Comparison of ENCODE assay signal across 30 mouse cellular contexts in the genomic region with DNA sequence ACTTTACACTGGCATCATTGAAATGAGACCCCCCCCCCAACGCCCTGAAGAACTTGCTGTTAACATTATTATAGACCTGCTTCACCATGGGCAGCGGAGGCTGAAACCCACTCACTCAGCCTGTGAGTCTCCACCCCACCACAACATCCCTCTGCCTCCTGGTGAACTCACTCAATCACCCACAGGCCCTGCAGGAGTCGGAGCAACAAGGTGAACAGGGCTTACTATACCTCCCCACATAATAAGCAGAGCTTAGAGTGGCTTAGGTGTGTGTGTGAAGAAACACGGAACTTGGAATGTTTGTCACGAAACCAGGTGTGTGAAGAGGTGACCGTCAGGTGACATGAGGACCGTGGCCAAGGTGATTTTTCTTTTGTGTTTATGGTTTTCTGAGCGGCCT. TPM values are rescaled to one million over a fixed set of nuclear protein-coding genes. Genes with fewer than 3 reads are reported as not detected.
"Had no signal": no experiment of that assay in that cellular context is flagged by ENCODE, and none has a peak within 500 bp of the region (broad histone marks: within the 10 kb centered on the region; RNA-seq: fewer than 3 reads in every experiment).

No protein-coding gene starts in this region.

- H3K9me3 ChIP-seq: heart, embryonic 10.5 days; heart, embryonic 12.5 days; hindbrain, embryonic 13.5 days; hindbrain, embryonic 15.5 days; limb, embryonic 13.5 days; limb, embryonic 15.5 days; liver, embryonic 13.5 days; liver, embryonic 15.5 days had no signal

- H3K4me1 ChIP-seq: heart, embryonic 12.5 days; hindbrain, embryonic 13.5 days; hindbrain, embryonic 15.5 days; limb, embryonic 13.5 days; limb, embryonic 15.5 days; liver, embryonic 13.5 days; liver, embryonic 15.5 days had no signal

- ATAC-seq: hindbrain, postnatal 0 days; intestine, embryonic 16.5 days had no signal

- H3K27me3 ChIP-seq: heart, embryonic 12.5 days; hindbrain, embryonic 13.5 days; hindbrain, embryonic 15.5 days; limb, embryonic 15.5 days; liver, embryonic 13.5 days had no signal

- H3K4me3 ChIP-seq: gastrocnemius, adult 2 months; heart, embryonic 10.5 days; heart, embryonic 12.5 days; hindbrain, embryonic 13.5 days; hindbrain, embryonic 15.5 days; limb, embryonic 13.5 days; limb, embryonic 15.5 days; liver, embryonic 13.5 days; liver, embryonic 15.5 days had no signal

- DNase-seq: gastrocnemius, adult 2 months; gastrocnemius, postnatal 10 days; gastrocnemius, postnatal 25 days; heart, adult 18-20 months; heart, postnatal 10 days; kidney, adult 11 months; kidney, adult 2 months; kidney, adult 9 months; kidney, postnatal 14 days; kidney, postnatal 36 days; layer of hippocampus, adult 9-11 months; layer of hippocampus, postnatal 36 days; left cerebral cortex, postnatal 4 days; liver, embryonic 13.5 days had no signal

- H3K9ac ChIP-seq: heart, embryonic 12.5 days; hindbrain, embryonic 13.5 days; hindbrain, embryonic 15.5 days; limb, embryonic 13.5 days; limb, embryonic 15.5 days; liver, embryonic 13.5 days; liver, embryonic 15.5 days had no signal

- H3K27ac ChIP-seq: gastrocnemius, adult 2 months; heart, embryonic 10.5 days; hindbrain, embryonic 13.5 days; hindbrain, embryonic 15.5 days; hindbrain, postnatal 0 days; kidney, postnatal 0 days; limb, embryonic 13.5 days; limb, embryonic 15.5 days; liver, embryonic 13.5 days; liver, embryonic 15.5 days had no signal

- H3K36me3 ChIP-seq: heart, embryonic 10.5 days; heart, embryonic 12.5 days; hindbrain, embryonic 13.5 days; hindbrain, embryonic 15.5 days; limb, embryonic 13.5 days; limb, embryonic 15.5 days; liver, embryonic 13.5 days; liver, embryonic 15.5 days had no signal

- H3K4me2 ChIP-seq: heart, embryonic 12.5 days; hindbrain, embryonic 13.5 days; hindbrain, embryonic 15.5 days; limb, embryonic 13.5 days; limb, embryonic 15.5 days; liver, embryonic 13.5 days; liver, embryonic 15.5 days had no signal

RNA-seq across cellular contexts. Expression of a gene that starts 46.5 kb away (rescaled TPM):
- total RNA-seq: hindbrain, postnatal 0 days; layer of hippocampus, adult 18-20 months; layer of hippocampus, postnatal 14 days; layer of hippocampus, postnatal 36 days; left cerebral cortex, adult 18-20 months; left cerebral cortex, adult 8-10 months; left cerebral cortex, postnatal 10 days; left cerebral cortex, postnatal 25 days had no signal
